Mouse (Mus musculus): ENCODE measurements at regions not wholly inside any gene's neighbourhood (a gene's known extent, or its start where the extent isn't known, plus 50 kb on each side); places are given as distances from the start of the nearest gene placed in this dataset.

DNA sequence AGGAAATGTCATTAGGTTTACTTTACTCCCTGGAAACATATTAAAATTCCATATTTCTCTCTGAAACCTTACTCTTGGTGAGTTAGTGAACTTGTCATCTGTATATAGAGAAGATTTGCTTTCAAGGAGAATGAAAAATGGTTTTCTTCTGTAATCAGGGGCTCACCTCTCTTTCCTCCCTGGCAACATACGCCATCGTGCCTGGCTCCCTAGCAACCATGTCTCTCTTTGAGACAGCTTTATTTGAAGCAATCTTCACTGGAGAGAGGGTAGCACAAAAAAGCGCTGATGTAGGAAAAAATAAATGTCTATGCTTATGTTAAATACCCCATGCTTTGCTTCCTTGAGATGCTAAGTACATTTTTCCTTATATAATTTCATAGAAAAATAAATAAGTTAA, 278.4 kb upstream of the Nr3c2 start:
- H3K4me3 ChIP-seq (ENCODE audit: insufficient read depth, low read depth, low read length) = no peak overlapping the region
- no peak overlapping the region for H3K27ac ChIP-seq (ENCODE audit: insufficient read depth, low read depth, low read length)
- WGBS = 66% methylated on average over 3 of the region's 3 CpGs
- TF ChIP-seq POLR2A (IDR thresholded peaks at IDR 0.05; ENCODE audit: low read depth, low read length) (no peak), CTCF (conservative IDR thresholded peaks at IDR 0.05; ENCODE audit: insufficient read depth, insufficient read length, low read depth, low read length) (no peak)
- no peaks in the 10 kb centered on the region for H3K36me3 ChIP-seq (ENCODE audit: control insufficient read depth, insufficient read depth, low read length)
- no peak for DNase-seq
- H3K27me3 ChIP-seq (replicated peaks; ENCODE audit: control insufficient read depth, insufficient read depth, low read length) = no peaks in the 10 kb centered on the region
- no peaks in the 10 kb centered on the region for H3K4me1 ChIP-seq (ENCODE audit: control insufficient read depth, insufficient read depth, low read length)

DNA sequence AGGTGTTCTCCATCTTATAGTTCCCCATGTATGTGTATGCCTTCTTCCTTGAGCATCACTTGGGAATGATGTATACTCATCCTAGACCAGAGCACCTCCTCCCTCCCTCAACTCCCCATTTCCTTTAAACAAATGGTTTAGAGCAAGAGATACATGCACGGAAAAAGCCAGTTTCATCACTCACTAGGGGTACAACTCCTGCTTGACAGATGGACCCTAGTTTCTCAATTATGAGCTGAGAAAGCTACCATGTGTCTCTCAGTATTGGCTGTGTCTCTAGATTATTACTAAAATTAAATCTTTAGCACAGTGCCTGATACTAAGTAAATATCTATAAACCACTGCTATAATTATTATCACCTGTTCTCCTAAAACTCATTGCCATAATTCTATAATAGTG, 266.2 kb upstream of the Nr3c2 start:
- no peak for DNase-seq
- WGBS = 70% methylated on average over 1 of the region's 1 CpGs

More for the DNA sequence above, 266.2 kb upstream of the Nr3c2 start:
- Histone ChIP-seq H3K4me3 (ENCODE audit: insufficient read depth, low read depth, low read length) (no peak overlapping the region), H3K27me3 (replicated peaks; ENCODE audit: control insufficient read depth, insufficient read depth, low read length) (no peaks in the 10 kb centered on the region), H3K4me1 (ENCODE audit: control insufficient read depth, insufficient read depth, low read length) (no peaks in the 10 kb centered on the region), H3K36me3 (ENCODE audit: control insufficient read depth, insufficient read depth, low read length) (no peaks in the 10 kb centered on the region), H3K27ac (ENCODE audit: insufficient read depth, low read depth, low read length) (no peak overlapping the region)
- TF ChIP-seq POLR2A (IDR thresholded peaks at IDR 0.05; ENCODE audit: low read depth, low read length) = no peak
